Mouse (Mus musculus) CD4-positive naive resting alpha-beta T cell, adult 57 days (primary cell): ENCODE measurements around the gene Crebzf. TPM values are rescaled to one million over a fixed set of nuclear protein-coding genes. Genes with fewer than 3 reads are reported as not detected.

Experiments used
- total RNA-seq: library from RNA; stranded (reverse); gene quantifications from one replicate; pipeline ENCODE4 v1.2.4, GENCODE M21; 2023

The Crebzf gene
- 232 TPM for total RNA-seq

DNA sequence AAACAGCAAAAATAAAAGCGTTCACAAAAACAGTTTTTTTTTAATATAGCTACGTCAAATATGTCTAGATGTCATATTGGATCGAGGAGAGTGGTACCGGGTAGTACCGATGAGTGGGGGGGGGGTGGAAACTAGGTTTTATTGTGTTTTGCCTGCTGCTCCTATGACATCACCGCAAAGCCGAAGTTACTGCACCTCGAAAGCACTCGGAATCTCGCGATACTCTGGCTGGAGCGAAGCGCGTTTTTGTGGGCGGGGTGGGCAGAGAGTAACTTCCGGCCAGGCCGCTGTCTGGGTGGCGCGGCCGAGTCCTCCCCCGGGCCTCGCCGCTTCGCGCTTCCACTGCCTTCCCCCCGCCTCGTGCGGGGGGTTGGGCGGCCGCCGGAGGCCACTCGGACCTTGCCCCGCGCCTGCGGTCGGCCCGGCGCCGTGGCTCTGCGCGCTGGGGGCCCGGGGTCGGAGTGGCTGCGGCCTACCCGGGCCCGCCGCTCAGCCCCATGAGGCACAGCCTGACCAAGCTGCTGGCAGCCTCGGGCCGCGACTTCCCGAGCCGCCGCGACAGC, at the start of gene Crebzf:
Crebzf (plus strand) TSS at position 212 of the 563 bp plus-strand sequence.

DNA sequence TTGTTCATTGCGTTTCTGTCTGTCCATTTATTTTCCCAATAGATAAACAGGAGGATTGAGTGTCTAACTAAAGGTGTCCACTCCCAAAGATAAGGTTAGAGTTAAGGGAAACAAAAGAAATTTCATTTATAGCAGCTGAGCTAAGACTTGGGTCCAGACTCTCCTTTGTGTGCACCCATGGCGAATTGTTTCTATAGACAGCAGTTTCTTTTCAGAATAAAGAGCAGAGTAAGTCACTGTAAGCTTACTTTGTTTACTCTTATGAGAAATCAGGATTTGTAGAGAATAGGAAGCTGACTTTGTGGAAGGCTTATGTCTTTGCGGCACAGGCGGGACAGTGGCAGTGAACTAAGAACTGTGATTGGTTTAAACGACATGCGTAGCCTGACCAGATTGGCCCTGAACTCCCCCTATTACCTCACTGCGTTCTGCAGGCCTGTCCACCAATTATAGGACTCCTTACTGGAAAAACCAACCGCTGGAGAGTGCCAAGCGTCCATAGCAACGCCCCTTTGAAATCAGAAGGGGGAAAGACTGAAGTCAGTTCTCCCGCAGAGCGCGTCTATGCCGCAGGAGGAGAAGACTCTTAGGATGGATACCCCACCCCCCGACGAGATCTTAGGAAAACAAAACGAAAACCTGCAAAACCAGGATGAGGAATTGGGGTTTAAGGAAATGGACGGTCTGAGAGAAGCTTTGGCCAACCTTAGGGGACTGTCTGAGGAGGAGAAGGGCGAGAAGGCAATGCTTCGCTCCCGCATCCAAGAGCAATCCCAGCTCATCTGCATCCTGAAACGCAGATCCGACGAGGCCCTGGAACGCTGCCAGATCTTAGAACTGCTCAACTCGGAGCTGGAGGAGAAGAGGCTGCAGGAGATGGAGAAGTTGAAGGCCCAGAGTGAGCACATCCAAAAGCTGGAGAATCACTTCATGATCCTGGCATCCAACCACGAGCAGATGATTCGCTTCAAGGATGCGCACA, 16.2 kb upstream of the Crebzf start, which contains the start of gene Ccdc89:
Ccdc89 (plus strand) TSS at position 558 of the 982 bp plus-strand sequence.

GRCm38 (mm10) chr7:90456845-90457468, 14.4 kb downstream of the Crebzf start, which contains the start of gene Tmem126a:
Gene Tmem126a (minus strand): TSS chr7:90457229.

DNA sequence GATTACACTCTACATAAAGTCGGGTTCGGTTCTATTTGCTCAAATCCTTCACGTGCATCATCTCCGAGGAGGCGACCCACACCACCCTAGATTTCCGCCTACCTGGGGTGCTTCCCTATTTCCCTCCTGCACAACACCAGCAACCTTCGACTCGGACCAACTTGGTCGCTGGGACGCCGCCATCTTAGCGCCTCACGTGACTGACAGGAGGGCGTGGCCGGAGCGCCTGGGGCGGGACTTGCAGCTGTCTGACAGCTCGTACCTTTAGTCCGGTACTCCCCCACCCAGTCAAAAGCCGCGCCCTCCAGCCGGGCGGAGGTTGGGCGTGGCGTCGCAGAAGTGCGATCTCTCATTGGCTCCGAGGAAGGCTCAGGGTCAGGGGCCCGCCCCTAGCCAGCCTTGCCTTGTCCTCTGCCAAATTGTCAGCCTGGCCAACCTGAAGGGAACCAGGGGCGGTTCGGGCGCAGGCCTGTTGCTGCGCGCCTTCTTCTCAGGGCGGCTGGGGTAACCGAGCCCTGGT, 33.3 kb downstream of the Crebzf start, which contains the start of gene Tmem126b:
Tmem126b (minus strand) TSS at position 209 of the 520 bp plus-strand sequence.

DNA sequence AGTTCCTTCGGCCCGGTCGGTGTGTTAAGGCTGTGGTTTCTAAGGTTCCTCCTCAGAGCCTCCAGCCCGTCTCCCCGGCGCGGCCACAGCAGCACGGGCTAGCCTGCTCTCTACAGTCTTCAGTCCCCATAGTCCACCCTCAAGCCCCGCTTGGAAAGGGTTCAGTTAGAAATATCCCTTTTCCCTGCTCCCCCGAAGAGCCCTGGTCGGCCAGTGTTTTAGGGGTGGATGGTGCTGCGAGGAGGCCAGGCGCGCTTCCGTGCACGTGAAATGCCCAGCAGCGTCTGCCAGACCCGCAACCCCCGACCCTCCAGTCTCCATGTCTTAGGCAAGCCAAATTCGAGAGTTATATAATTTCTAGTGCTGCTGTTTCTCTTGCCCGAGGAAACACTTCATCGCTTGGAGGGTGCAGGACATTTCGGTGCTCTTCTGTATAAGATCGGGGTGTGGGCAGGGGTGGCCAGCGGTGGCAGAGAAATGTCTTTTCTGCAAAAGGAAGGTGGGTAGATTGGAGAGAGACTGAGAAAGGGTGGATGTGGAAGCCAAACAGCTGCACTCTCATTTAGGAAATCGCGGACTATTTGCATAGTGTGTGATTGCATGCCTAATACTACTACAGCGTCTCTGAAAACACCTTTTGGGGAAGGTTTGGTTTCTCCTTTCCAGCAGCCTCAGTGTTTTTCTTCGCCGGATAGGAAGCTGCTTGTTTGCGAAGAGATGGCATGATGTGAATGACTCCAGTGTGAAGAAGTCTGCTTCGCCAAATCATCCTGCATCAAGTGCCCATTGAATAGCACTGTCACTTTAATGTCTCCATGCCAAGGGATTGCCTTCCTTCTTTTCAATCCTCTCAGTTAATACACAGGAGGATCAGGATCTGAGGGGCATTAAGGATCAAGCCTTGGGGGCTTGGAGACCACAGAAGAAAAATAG, 34.0 kb downstream of the Crebzf start, which contains the start of gene Dlg2:
Dlg2 (plus strand) TSS at position 360 of the 933 bp plus-strand sequence.

Other genes starting within 250 kb of the Crebzf start
- not detected for gene Ccdc83, start 177.0 kb upstream of the Crebzf start, total RNA-seq
- 36.7 TPM for gene Sytl2, start 140.5 kb upstream of the Crebzf start, total RNA-seq
- 0.44 TPM for gene Ccdc89, start 16.2 kb upstream of the Crebzf start, total RNA-seq
- gene Tmem126a, start 14.5 kb downstream of the Crebzf start, total RNA-seq: 26.2 TPM
- gene Tmem126b, start 33.3 kb downstream of the Crebzf start, total RNA-seq: 5.8 TPM
- gene Dlg2, start 33.9 kb downstream of the Crebzf start, total RNA-seq: 0.53 TPM